Mouse (Mus musculus) embryo, embryonic 10 days (tissue): ENCODE measurements around the gene Shroom3.
A peak's percentile ranks its signal among the peaks of the same experiment; 100 is the strongest.

ENCODE experiments used
- DNase-seq: peaks from one replicate; pipeline ENCODE4 v3.0.0-alpha.2; 2015; ENCODE audit warnings: low spot score

The Shroom3 gene

GRCm38 (mm10) chr5:92683351-92683807, at the start of gene Shroom3:
Gene Shroom3 (plus strand): TSS chr5:92683435.
- DNase-seq, result peak; percentile 68

GRCm38 (mm10) chr5:92633526-92633925, 49.7 kb upstream of the Shroom3 start:
- peak; percentile 27 for DNase-seq

- no peak for DNase-seq
These were observed 48.3 kb upstream of the Shroom3 start for GRCm38 (mm10) chr5:92634916-92635315.

GRCm38 (mm10) chr5:92635891-92636290, 47.3 kb upstream of the Shroom3 start:
- DNase-seq, result no peak

GRCm38 (mm10) chr5:92640861-92641260, 42.4 kb upstream of the Shroom3 start:
- DNase-seq, result no peak

GRCm38 (mm10) chr5:92656256-92656655, 27.0 kb upstream of the Shroom3 start:
- DNase-seq, result peak; percentile 89

- DNase-seq, result no peak
These were observed 18.9 kb upstream of the Shroom3 start for GRCm38 (mm10) chr5:92664321-92664720.

GRCm38 (mm10) chr5:92666860-92667259, 16.4 kb upstream of the Shroom3 start:
- no peak for DNase-seq

- peak; percentile 98 for DNase-seq
These were observed 8.2 kb upstream of the Shroom3 start, which contains the start of gene Ccdc158 for GRCm38 (mm10) chr5:92674859-92675573. Gene Ccdc158 (minus strand): TSS chr5:92675271.

GRCm38 (mm10) chr5:92675574-92675920, 7.7 kb upstream of the Shroom3 start:
- no peak for DNase-seq

- DNase-seq, result peak; percentile 80
These were observed 3.8 kb upstream of the Shroom3 start for GRCm38 (mm10) chr5:92679441-92679840.

GRCm38 (mm10) chr5:92681861-92682260, 1.4 kb upstream of the Shroom3 start:
- DNase-seq, result no peak

- DNase-seq, result peak; percentile 79
These were observed 450 bp upstream of the Shroom3 start for GRCm38 (mm10) chr5:92682621-92683348.

GRCm38 (mm10) chr5:92683871-92684475, 738 bp downstream of the Shroom3 start:
- no peak for DNase-seq

GRCm38 (mm10) chr5:92684715-92685460, 1.7 kb downstream of the Shroom3 start:
- no peak for DNase-seq

GRCm38 (mm10) chr5:92688124-92688523, 4.9 kb downstream of the Shroom3 start:
- no peak for DNase-seq

- DNase-seq, result no peak
These were observed 5.3 kb downstream of the Shroom3 start for GRCm38 (mm10) chr5:92688569-92688968.

GRCm38 (mm10) chr5:92692206-92693007, 9.2 kb downstream of the Shroom3 start:
- peak; percentile 21 for DNase-seq

GRCm38 (mm10) chr5:92693744-92694143, 10.5 kb downstream of the Shroom3 start:
- no peak for DNase-seq

GRCm38 (mm10) chr5:92694316-92694995, 11.2 kb downstream of the Shroom3 start:
- no peak for DNase-seq
